Mouse (Mus musculus) heart, adult 2 months (tissue): ENCODE data around the gene Rfx7. TPM values are rescaled to one million over a fixed set of nuclear protein-coding genes. Genes with fewer than 3 reads are reported as not detected.

Source experiments
- DNase-seq, 2 experiments: peaks; one replicate each; pipeline ENCODE4 v3.0.0; 2021
- H3K27ac ChIP-seq: fragments of 200-600 bp; 2 replicates; pipeline ENCODE4 v1.8.1; 2022
- H3K27me3 ChIP-seq: fragments of 200-500 bp; 2 replicates; pipeline ENCODE4 v1.6.1; 2012; ENCODE audit warnings: mild to moderate bottlenecking, low read length, inconsistent platforms, mixed read lengths; ENCODE audit not compliant: control insufficient read depth, insufficient read depth
- H3K36me3 ChIP-seq: fragments of 200-500 bp; 2 replicates; pipeline ENCODE4 v1.6.1; 2012; ENCODE audit warnings: low read length, inconsistent platforms; ENCODE audit not compliant: control insufficient read depth, insufficient read depth
- H3K4me1 ChIP-seq: fragments of 200-500 bp; 2 replicates; pipeline ENCODE4 v1.6.1; 2011; ENCODE audit warnings: low read length; ENCODE audit not compliant: control insufficient read depth, insufficient read depth
- H3K4me3 ChIP-seq: fragments of 200-600 bp; 2 replicates; pipeline ENCODE4 v1.8.1; 2022
- H3K79me2 ChIP-seq: fragments of 200-500 bp; replicated peaks from 2 replicates; pipeline ENCODE4 v1.6.1; 2012; ENCODE audit warnings: mild to moderate bottlenecking, inconsistent platforms, low read length, moderate library complexity, mixed read lengths; ENCODE audit not compliant: control insufficient read depth, insufficient read depth
- H3K9ac ChIP-seq: fragments of 200-500 bp; 2 replicates; pipeline ENCODE4 v1.6.1; 2012; ENCODE audit warnings: low read depth, mild to moderate bottlenecking, control low read depth, inconsistent platforms, low read length, mixed read lengths
- CTCF ChIP-seq: fragments of 200-600 bp; IDR thresholded peaks from 2 replicates; pipeline ENCODE4 v1.8.1; 2022; ENCODE audit warnings: antibody characterized with exemption, mild to moderate bottlenecking, moderate library complexity
- EP300 ChIP-seq: fragments of 200-500 bp; IDR thresholded peaks from 2 replicates; pipeline ENCODE4 v1.6.1; 2011; ENCODE audit warnings: low read depth, low read length, control low read depth; ENCODE audit not compliant: insufficient read depth
- POLR2A ChIP-seq: fragments of 200-500 bp; IDR thresholded peaks from 2 replicates; pipeline ENCODE4 v1.6.1; 2011; ENCODE audit warnings: mild to moderate bottlenecking, low read depth, low read length, control low read depth; ENCODE audit not compliant: insufficient read depth
- WGBS: fragments of 180-500 bp; shearing (Covaris S2); methylation state at CpG from one replicate; pipeline ENCODE4 v1.1.7; 2018; 5-methylcytosine and 5-hydroxymethylcytosine counted together
- intact Hi-C: fragments of 180-260 bp; cut with DNase I; formaldehyde crosslinking; loops from one replicate; pipeline ENCODE4 v1.15.1; 2025
- polyA plus RNA-seq: library from polyadenylated mRNA; depleted of rRNA; stranded (reverse); fragments of >200 nt; gene quantifications from 2 replicates; pipeline ENCODE4 v1.2.3, GENCODE M21; 2012
- total RNA-seq, 2 experiments: library from RNA; stranded (reverse); gene quantifications; 2 replicates each; pipeline ENCODE4 v1.2.3; 2021

Rfx7 gene
- total and polyA plus RNA-seq, 3 experiments, result 2.9 to 8.1 (median 6.7) TPM

DNA sequence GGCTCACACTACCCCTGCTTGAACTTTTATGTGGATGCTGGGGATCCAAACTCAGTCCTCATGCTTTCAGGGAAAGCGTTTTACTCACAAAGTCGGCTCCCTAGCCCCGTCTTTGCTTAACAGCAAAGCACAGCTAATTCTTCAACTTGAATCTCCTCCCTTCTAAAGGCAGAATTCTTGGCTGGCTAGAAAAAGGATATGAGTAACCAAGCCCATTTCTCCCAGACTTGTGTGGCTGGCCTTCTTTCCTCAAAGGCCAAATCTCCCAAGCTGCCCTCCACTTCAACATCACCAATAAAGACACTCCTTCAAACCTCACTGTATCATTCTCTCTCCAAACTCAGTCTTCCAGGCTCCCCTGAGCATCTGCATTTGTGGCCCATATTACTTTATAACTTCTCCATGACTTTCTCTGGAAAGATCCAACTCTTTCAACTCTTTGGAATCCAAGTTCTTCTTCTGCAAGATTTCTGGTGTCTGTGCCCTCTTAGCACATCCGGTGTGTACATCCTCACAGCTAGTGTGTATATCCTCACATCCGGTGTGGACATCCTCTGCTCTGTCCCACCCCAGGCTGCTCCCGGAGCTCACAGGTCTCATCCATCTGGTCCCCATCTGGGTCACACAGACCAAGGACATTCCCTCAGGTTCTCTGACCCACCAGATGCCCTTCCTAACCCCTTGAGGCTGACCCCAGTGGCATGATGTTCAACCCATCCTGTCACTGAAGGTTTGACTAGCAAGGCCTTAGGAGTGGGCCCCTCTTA is 111.8 kb downstream of the Rfx7 start:
- no peak for DNase-seq
- TF ChIP-seq EP300 (no peak), POLR2A (no peak), CTCF (no peak)
- Histone ChIP-seq H3K4me1 (peaks cover 12% of the 10 kb centered on the region), H3K27me3 (no peaks in the 10 kb centered on the region), H3K79me2 (no peaks in the 10 kb centered on the region), H3K9ac (no peak overlapping the region), H3K4me3 (no peak overlapping the region), H3K36me3 (peaks cover 5% of the 10 kb centered on the region), H3K27ac (peak overlapping the region; percentile 57)
- intact Hi-C loops, result no loop called here
- WGBS, result 52% methylated on average over 6 of the region's 6 CpGs

DNA sequence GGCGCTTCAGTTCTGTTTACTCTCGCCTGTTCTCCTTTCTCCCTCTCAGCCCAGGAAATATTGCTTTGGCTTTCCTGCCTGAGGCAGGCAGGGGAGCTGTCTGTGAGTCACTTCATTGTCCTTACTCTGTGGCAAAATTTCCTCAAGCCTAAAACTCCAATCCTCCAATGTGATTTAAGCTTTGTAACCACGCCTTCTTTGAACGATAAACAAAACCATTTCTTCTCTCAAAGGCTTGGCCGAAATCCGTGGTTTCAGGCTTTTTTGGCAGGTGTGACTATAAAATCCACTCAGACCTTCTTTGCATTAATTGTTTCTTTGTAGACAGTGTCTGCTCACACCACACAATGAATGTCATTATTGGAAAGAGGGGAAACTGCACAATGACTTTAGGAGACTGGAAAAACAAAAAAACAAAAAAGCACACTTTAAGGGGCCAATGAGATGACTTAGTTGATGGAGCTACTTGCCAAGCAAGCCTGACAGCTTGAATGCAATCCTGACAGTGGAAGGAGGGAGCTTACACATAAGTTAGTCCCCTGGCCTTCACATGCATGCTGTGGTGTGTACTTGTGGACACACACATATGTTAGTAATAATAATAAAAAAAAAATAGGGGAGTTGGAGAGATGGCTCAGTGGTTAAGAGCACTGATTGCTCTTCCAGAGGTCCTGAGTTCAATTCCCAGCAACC is 112.5 kb downstream of the Rfx7 start:
- intact Hi-C loops, result no loop called here

DNA sequence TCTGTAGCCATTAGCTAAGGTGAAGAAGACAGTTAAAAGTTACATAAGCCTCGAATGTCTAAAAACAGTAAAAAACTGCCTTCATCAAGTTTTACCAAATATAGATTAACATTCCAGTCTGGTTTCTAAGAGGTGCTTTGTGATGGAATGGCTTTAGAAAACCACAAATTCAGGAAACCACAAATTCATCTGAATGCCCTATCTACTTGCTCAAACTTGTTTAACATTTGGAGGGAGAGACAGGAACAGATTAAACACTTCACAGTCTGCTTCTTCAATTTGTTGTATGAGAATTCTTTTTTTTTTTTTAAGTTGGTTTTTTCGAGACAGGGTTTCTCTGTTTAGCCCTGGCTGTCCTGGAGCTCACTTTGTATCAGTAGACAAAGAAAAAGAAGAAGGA is 117.7 kb downstream of the Rfx7 start:
- 49% methylated on average over 2 of the region's 2 CpGs for whole genome bisulfite sequencing
- intact Hi-C loops, result no loop called here

More for the DNA sequence above, 112.5 kb downstream of the Rfx7 start:
- Histone ChIP-seq H3K4me1 (peaks cover 10% of the 10 kb centered on the region), H3K4me3 (no peak overlapping the region), H3K27me3 (no peaks in the 10 kb centered on the region), H3K9ac (no peak overlapping the region), H3K27ac (peak overlapping the region; percentile 57), H3K36me3 (peaks cover 5% of the 10 kb centered on the region), H3K79me2 (no peaks in the 10 kb centered on the region)
- DNase-seq, result no peak
- TF ChIP-seq POLR2A (0 out of 2 replicates have a peak, but pooled peaks have one; percentile 22), EP300 (no peak)
- WGBS, result 36% methylated on average over 6 of the region's 6 CpGs

DNA sequence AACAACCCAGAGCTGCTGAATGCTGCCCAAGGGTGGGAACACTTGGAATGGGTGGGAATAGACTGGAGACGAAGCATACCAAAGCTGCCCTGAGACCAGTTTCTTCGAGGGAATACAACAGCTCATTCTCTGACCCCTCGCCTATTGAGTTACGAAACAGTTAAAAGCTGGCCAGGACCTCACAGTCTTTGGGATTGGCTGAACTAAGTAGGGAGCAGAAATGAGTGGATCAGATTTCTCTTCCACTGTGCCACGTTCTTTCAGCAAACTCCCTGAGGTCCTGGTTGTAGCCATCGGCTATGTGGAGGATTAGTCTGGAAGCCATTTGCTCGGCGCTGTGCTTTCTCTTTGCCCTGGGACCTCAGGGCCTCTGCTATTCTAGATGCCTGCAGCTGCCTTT is 120.9 kb downstream of the Rfx7 start:
- Histone ChIP-seq H3K27me3 (no peaks in the 10 kb centered on the region), H3K4me1 (peaks cover 5% of the 10 kb centered on the region), H3K27ac (peak overlapping the region; percentile 51), H3K9ac (no peak overlapping the region), H3K36me3 (no peaks in the 10 kb centered on the region), H3K4me3 (no peak overlapping the region), H3K79me2 (no peaks in the 10 kb centered on the region)
- peak in 1 of 2 experiments; percentile 53 for DNase-seq
- intact Hi-C loops, result no loop called here
- WGBS, result 39% methylated on average over 8 of the region's 8 CpGs
- peak; percentile 61; the same call in 1 of the 2 replicates for TF ChIP-seq POLR2A
- no peak for TF ChIP-seq CTCF

More for the DNA sequence above, 117.7 kb downstream of the Rfx7 start:
- Histone ChIP-seq H3K27me3 (no peaks in the 10 kb centered on the region), H3K9ac (no peak overlapping the region), H3K4me3 (no peak overlapping the region), H3K27ac (no peak overlapping the region), H3K4me1 (peaks cover 2% of the 10 kb centered on the region), H3K36me3 (no peaks in the 10 kb centered on the region), H3K79me2 (no peaks in the 10 kb centered on the region)
- no peak for DNase-seq
- TF ChIP-seq POLR2A (no peak), EP300 (no peak), CTCF (no peak)

DNA sequence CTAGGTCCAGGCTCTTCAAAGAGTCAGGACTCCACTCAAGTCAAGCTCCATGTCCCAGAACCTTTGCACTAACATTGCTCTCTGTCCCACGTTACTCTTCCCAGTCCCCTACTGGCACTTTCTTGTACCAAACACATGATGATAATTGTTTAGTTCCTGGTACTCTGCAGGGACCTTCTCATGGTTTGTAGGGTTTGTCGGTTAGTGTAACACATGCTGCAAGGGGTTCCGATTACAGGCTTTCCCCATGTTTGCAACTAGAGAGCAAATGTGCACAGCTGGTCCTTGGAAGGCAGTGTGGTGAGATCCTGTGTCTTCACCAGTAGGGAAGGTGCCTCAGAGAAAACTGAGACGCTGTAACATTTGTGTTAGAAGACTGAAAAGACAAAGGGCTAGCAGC is 121.5 kb downstream of the Rfx7 start:
- no peak for TF ChIP-seq POLR2A
- TF ChIP-seq EP300, result no peak
- TF ChIP-seq CTCF, result no peak
- 53% methylated on average over 4 of the region's 4 CpGs for WGBS
- Histone ChIP-seq H3K4me3 (no peak overlapping the region), H3K79me2 (no peaks in the 10 kb centered on the region), H3K9ac (no peak overlapping the region), H3K36me3 (no peaks in the 10 kb centered on the region), H3K4me1 (peaks cover 5% of the 10 kb centered on the region), H3K27ac (peak overlapping the region; percentile 53), H3K27me3 (no peaks in the 10 kb centered on the region)
- no peak for DNase-seq
- intact Hi-C loops, result no loop called here
